Mouse (Mus musculus): ENCODE measurements around the gene Zfp846. TPM values are rescaled to one million over a fixed set of nuclear protein-coding genes. Genes with fewer than 3 reads are reported as not detected.
"Not testable (repeated sequence)": the region's sequence is repeated elsewhere in the genome, so short reads cannot be mapped to it uniquely, and the experiment has no call there.

Zfp846 gene
- 10 to 100 TPM in 2 of 4 experiments, 1 to 10 TPM in 2; 5.6 to 11.6 (median 9.6) TPM for total RNA-seq (2022)

DNA sequence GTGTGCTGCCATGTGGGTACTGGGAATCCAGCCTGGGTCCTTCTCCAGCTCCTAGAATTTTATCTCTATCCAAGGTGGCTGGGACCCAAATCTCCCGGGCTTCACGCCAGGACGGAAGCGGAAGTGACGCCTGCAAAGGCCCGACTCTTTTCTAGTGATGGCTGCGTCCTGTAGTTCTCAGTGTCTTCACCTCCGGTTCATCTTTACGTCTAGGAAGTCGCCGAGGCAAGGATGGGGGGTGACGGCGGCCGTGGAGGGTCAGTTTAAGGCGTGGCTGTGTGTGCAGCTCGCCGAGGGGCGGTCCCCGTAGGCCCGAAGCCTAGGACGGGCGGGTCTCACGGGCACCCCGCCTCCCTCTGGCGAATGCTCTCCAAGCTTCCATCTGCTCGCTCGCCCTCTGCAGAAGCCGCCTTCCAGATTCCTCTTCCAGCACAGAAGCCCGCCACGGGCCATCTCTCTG lies at the start of gene Zfp846:
Gene Zfp846 (plus strand): TSS at position 117 of the 460 bp plus-strand sequence.
- DNase-seq, result peak; percentile 99

- DNase-seq, result no peak
These were observed 46.7 kb upstream of the Zfp846 start for GRCm38 (mm10) chr9:20534326-20534926.

- DNase-seq, result no peak
These were observed 44.5 kb upstream of the Zfp846 start for GRCm38 (mm10) chr9:20536598-20536997.

DNA sequence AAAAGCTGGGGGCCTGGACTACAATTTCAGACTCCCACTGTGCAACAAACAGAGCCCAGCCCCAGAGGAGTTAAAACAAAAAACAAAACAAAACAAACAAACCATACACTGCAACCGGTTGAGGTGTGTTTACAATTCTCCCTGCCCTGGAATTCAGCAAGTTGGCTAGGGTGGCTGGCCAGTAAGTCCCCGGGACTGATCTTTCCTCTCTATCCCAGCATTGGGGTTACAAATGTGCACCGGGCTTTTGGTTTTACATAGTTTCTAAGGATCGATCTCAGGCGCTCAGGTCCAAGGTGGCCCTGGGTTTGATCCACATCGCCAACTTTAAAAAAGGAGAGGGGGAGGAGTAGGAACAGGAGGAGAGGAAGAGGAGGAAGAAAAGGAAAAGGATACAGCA lies 37.6 kb upstream of the Zfp846 start:
- no peak for DNase-seq

GRCm38 (mm10) chr9:20544070-20544821 lies 36.8 kb upstream of the Zfp846 start:
- DNase-seq, result peak; percentile 79

DNA sequence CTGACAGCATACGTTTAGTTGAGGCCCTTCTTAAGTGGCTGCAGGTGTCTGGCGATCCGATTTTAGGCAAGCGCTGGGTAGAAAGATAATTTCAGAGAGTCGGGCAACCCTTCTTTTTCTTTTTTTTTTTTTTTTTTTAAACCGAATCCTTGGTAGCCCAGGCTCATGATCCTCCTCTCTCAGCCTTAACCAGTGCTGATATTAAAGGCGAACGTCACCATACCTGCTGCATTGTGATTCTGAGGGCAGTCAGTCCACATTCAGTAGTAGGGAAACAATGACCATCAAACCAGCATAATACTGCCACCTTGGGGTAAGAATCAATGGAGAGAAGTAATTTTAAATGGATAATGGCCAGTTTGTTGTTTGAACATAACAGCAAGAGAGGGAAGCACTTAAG lies 35.9 kb upstream of the Zfp846 start:
- no peak for DNase-seq

DNA sequence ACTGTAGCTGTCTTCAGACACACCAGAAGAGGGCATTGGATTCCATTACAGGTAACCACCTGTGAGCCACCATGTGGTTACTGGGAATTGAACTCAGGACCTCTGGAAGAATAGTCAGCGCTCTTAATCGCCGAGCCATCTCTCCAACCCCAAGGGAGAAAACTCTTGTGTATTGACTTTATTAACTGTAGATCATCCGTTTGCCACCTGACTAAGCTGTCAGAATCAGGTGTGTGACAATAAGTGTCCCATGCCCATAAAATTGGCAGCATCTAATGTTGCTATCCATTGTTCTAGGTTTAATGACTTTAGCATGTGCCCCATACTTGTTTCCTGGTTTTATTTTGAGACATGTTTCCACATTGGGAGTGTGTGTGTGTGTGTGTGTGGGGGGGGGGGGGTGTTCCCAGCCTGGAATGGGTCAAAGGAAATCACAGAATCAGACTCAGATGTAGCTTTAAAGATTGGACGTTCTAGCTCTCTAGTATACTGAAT lies 29.3 kb upstream of the Zfp846 start:
- DNase-seq, result no peak

DNA sequence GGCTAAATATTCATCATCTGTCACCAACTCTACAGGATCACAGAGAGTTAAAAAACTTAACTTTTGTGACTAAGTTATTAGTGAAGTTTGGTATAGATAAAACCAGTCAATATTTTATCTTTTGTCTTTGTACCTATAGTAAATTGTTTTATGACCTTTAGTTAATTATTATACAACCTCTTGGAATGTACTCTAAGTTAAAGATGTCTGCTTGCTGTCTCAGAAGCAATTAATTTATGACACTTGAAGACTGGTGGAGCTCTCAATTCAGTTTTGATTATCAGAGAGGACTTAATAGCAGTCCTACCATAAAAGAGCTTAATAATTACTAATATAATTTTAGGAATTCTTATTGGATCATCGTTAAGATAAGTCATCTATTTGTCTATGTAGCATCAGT lies 28.4 kb upstream of the Zfp846 start:
- DNase-seq, result no peak

DNA sequence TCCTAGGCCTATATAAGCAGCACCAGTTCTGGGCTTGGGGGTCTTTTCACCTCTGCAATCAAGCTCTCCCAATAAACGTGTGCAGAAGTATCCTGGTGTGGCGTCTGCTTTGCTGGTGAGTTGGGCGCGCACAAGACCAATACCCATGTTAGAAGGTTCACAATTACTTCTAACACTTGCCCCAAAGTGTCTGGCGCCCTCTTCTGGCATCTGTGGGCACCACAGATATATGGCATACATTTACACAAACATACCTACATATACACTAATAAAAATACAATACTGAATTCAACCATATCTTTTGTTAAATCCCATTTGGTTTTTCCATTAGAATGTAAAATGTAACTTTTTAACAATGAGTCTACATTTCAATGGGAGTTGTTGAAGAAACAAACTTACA lies 18.9 kb upstream of the Zfp846 start:
- no peak for DNase-seq

DNA sequence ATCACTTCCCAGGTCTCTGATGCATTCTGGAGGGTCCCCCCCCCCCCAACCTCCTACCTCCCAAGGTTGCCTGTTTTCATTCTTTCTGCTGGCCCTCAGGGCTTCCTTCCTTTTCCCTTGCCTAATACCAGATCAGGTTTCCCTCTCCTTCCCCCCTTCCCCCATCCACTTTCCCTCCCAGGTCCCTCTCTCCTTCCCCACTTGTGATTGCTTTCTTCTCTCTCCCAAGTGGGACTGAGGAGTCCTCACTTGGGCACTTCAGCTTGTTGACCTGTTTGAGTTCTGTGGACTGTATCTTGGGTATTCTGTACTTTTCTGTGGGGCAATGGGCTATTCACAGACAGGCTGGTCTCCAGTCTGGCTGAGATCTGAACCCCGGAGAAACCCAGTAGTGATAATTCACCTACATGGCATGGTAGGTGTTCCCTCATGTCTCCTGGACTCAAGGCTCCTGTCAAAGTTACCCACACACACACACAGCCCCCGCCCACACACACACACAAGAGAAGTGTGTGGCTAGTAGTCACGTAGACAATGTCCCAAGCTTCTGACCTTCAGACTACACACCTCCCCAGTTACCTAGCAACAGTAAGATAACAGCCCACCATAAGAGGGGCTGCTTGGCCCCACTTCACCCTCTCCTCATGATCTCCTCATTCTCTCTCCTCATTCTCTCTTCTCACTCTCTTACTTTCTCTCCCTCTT lies 15.6 kb upstream of the Zfp846 start:
- not testable (repeated sequence) for DNase-seq

- no peak for DNase-seq
These were observed 10.0 kb upstream of the Zfp846 start for GRCm38 (mm10) chr9:20571060-20571459.

- no peak for DNase-seq
These were observed 4.5 kb upstream of the Zfp846 start for GRCm38 (mm10) chr9:20576591-20576990.

- no peak for DNase-seq
These were observed 20.2 kb downstream of the Zfp846 start for GRCm38 (mm10) chr9:20601270-20601669.

GRCm38 (mm10) chr9:20606269-20606668 lies 25.2 kb downstream of the Zfp846 start:
- no peak for DNase-seq

DNA sequence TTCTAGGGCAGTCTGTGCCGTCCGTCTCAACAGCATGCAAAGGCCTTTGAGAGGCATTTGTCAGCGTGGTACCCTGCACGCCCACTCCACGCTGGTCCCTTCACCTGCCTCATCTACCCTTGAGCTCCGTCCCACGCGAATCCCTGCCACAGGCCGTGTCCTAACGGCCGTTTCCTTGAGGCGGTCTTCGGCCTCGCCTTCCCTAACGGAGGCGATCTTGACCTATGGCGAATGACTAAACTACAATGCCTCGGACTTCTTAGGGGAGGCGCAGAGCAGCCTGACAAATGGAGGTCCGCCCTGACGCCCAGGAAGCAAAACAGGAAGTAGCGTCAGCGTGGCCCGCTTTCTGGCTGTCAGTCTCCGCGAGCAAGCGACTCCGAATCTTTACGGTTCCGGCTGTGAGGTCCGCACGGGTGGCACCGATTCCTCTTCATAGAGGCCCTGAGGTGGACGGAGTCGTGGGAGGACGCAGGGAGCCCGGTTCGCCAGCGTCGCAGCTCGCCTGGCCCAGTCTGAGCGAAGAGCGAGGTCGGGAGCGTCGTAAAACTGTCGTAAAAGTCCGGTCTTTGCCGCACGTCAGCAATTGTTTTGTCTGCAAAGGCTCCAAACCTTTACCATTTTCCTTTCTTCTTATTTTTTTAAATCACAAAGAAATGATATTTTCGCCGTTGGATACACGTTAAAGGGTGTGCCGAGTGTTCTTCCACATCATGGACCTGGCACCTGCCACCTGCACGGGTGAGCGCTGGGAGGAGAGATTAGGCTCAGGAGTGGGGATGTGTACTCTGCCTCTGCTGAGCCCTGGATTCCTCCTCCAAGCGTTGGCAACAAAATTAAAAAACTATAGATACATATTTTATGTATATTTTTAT lies 26.2 kb downstream of the Zfp846 start:
- peak; percentile 77 for DNase-seq

GRCm38 (mm10) chr9:20609831-20610464 lies 28.9 kb downstream of the Zfp846 start:
- no peak for DNase-seq

GRCm38 (mm10) chr9:20611976-20612375 lies 30.9 kb downstream of the Zfp846 start:
- DNase-seq, result no peak

GRCm38 (mm10) chr9:20616685-20617084 lies 35.6 kb downstream of the Zfp846 start:
- no peak for DNase-seq

- DNase-seq, result no peak
These were observed 50.2 kb downstream of the Zfp846 start for GRCm38 (mm10) chr9:20631332-20631731.

- DNase-seq, result not testable (repeated sequence)
These were observed 54.6 kb downstream of the Zfp846 start for GRCm38 (mm10) chr9:20635676-20636075.

DNA sequence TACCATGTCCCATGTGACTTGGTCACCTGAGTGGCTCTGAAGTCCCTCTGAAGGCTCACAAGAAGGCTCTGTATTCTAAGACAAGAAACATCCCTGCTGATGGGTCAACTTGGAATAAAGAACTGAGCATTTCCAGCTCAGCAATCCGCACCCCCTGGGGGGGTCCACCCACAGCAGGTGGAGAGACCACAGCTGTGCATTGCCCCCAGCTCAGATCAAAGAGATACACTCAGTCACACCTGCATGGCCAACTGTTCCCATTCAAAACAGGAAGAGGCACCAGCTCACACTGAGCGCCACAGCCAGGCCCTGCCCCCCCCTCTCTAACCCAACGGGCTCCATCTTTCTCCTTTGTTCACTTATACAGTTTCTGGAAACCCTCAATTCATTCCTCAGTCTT lies 55.2 kb downstream of the Zfp846 start:
- no peak for DNase-seq

DNA sequence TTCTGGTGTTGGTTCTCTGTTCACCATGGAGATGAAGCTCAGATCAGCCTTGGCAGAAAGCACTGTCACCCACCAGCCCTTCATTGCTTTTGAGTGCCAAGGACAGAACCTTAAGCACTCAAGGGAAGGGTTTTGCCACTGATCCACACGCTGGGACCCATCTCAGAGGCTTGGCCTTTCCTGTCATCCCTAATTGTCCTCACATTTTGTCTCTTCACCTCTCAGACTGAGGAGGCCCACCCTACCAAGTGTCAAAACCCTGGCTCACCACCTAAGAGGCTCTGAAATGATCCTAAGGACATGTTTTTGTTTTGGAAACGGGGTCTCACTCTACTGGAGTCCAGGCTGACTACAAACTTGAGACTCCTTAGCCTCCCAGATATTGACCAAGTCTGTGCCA lies 55.7 kb downstream of the Zfp846 start:
- DNase-seq, result no peak
